Mouse (Mus musculus): ENCODE results near the gene Gdf2. TPM values are rescaled to one million over a fixed set of nuclear protein-coding genes. Genes with fewer than 3 reads are reported as not detected.

Gdf2 gene
- not detected in 2 replicates for polyA plus RNA-seq (2012; rRNA removed)

DNA sequence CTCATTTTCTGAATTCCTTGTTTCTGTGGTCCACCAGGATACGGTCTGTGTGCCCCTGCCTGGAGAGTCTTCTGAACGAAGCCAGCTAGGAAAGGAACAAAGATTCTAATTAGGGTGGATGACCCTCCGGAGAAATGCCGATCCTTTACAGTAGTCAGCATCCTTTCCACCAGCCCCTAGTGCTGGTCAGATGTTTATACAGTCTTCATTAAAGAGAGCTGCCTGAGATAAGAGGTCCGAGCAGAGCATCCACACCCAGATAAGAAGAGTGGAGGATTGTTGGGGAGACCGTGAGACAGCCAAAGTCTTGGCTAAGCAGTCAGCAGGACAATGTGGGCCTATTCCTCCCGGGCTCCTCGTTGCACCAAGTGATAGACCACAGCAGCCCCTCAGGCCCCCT is at the start of gene Gdf2:
TSS of gene Gdf2 (plus strand) at position 301 of the 400 bp plus-strand sequence.
- Histone ChIP-seq H3K4me1 (ENCODE audit: control insufficient read depth, insufficient read depth, low read length) (no peaks in the 10 kb centered on the region), H3K4me3 (ENCODE audit: control insufficient read depth, low read depth, low read length) (no peak within 1 kb of the TSS), H3K36me3 (ENCODE audit: control insufficient read depth, insufficient read depth, low read length) (no peaks in the 10 kb centered on the region), H3K27me3 (ENCODE audit: control insufficient read depth, insufficient read depth, low read length) (no peaks in the 10 kb centered on the region), H3K27ac (ENCODE audit: control insufficient read depth, insufficient read depth, low read depth, low read length) (no peak within 1 kb of the TSS)
- TF ChIP-seq POLR2A (IDR thresholded peaks at IDR 0.05; ENCODE audit: control insufficient read depth, low read depth, low read length) (no peak), CTCF (IDR thresholded peaks at IDR 0.05; ENCODE audit: control insufficient read depth, insufficient read depth, insufficient replicate concordance, low read depth, low read length) (no peak)

DNA sequence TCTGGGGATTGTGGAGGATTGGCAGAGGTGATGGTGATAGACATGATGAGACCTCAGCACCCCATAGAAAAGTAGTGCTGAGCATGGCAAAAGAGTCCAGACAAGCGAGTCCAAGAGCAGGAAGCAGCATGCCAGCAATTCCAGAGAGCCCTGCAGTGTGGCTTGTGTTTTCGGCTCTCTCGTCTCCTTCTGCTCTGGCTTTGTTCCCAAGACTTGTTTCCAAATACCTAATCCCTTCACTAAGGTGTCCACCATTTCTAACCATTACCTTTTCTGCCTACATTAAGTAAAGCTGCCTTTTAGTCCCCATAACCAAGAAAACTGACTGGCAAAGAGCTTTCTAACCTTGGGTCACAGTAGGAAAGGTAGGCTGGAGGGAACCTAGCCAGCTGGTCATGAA is 49.3 kb upstream of the Gdf2 start:
- no peaks in the 10 kb centered on the region for H3K4me1 ChIP-seq (ENCODE audit: control insufficient read depth, insufficient read depth, low read length)
- no peak overlapping the region for H3K27ac ChIP-seq (ENCODE audit: control insufficient read depth, insufficient read depth, low read depth, low read length)
- H3K27me3 ChIP-seq (ENCODE audit: control insufficient read depth, insufficient read depth, low read length) = no peaks in the 10 kb centered on the region
- TF ChIP-seq CTCF (IDR thresholded peaks at IDR 0.05; ENCODE audit: control insufficient read depth, insufficient read depth, insufficient replicate concordance, low read depth, low read length) (no peak), POLR2A (IDR thresholded peaks at IDR 0.05; ENCODE audit: control insufficient read depth, low read depth, low read length) (no peak)
- H3K4me3 ChIP-seq (ENCODE audit: control insufficient read depth, low read depth, low read length) = no peak overlapping the region
- H3K36me3 ChIP-seq (ENCODE audit: control insufficient read depth, insufficient read depth, low read length) = no peaks in the 10 kb centered on the region

DNA sequence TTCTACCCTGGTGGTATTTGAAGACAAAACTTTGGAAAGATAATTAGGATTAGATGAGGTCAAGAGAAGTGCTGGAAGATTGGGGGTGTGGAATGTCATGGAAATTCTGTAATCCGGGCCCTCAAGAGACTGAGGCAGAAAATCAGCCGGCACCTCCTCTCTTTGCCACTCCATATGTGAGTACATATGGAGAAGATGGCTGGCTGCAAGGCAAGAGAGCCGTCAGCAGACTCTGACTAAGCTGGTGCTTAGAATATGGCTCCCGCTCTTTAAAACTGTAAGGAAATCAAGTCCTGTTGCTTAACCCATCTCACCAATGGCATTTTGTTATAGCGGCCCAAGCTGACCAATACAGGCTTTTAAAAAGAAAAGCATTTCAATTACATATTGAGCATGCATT is 45.1 kb upstream of the Gdf2 start:
- Histone ChIP-seq H3K27ac (ENCODE audit: control insufficient read depth, insufficient read depth, low read depth, low read length) (no peak overlapping the region), H3K36me3 (ENCODE audit: control insufficient read depth, insufficient read depth, low read length) (no peaks in the 10 kb centered on the region), H3K4me1 (ENCODE audit: control insufficient read depth, insufficient read depth, low read length) (no peaks in the 10 kb centered on the region), H3K27me3 (ENCODE audit: control insufficient read depth, insufficient read depth, low read length) (no peaks in the 10 kb centered on the region), H3K4me3 (ENCODE audit: control insufficient read depth, low read depth, low read length) (no peak overlapping the region)
- no peak for TF ChIP-seq POLR2A (IDR thresholded peaks at IDR 0.05; ENCODE audit: control insufficient read depth, low read depth, low read length)
- TF ChIP-seq CTCF (IDR thresholded peaks at IDR 0.05; ENCODE audit: control insufficient read depth, insufficient read depth, insufficient replicate concordance, low read depth, low read length) = no peak

DNA sequence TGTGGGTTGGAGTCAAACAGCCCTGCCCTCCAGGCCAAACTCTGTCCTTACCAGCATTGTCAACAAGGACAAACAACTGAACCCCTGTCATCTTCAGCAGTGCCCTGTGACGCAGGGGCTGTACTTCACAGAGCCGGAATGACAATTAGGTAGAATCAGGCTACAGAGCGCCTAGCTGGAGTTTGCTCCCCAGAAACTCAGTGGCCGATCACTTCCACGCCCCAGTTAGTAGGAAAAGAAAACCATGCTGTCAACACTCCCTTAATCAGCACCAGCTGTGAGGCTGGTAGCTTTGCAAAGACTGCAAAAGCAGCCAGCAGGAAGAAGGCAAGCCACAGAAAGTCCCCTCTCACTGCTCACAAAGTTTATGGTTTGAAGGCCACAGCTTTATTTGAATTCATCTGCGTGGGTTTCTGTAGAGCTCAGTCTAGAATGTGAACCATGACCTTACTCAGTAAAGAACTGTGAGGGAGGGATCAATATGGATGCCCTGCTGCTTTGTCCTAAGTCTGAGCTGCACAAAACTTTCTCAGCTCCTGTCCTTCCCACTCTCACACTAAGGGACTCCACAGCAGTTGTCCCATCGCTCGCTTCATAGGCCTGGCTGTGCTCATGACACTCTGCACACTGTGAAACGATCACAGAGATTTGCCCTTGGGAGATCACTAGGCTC is 44.1 kb upstream of the Gdf2 start:
- H3K27ac ChIP-seq (ENCODE audit: control insufficient read depth, insufficient read depth, low read depth, low read length) = no peak overlapping the region
- TF ChIP-seq CTCF (IDR thresholded peaks at IDR 0.05; ENCODE audit: control insufficient read depth, insufficient read depth, insufficient replicate concordance, low read depth, low read length) = no peak
- no peak for TF ChIP-seq POLR2A (IDR thresholded peaks at IDR 0.05; ENCODE audit: control insufficient read depth, low read depth, low read length)
- H3K4me1 ChIP-seq (ENCODE audit: control insufficient read depth, insufficient read depth, low read length) = no peaks in the 10 kb centered on the region
- no peaks in the 10 kb centered on the region for H3K27me3 ChIP-seq (ENCODE audit: control insufficient read depth, insufficient read depth, low read length)
- H3K4me3 ChIP-seq (ENCODE audit: control insufficient read depth, low read depth, low read length) = no peak overlapping the region
- no peaks in the 10 kb centered on the region for H3K36me3 ChIP-seq (ENCODE audit: control insufficient read depth, insufficient read depth, low read length)

DNA sequence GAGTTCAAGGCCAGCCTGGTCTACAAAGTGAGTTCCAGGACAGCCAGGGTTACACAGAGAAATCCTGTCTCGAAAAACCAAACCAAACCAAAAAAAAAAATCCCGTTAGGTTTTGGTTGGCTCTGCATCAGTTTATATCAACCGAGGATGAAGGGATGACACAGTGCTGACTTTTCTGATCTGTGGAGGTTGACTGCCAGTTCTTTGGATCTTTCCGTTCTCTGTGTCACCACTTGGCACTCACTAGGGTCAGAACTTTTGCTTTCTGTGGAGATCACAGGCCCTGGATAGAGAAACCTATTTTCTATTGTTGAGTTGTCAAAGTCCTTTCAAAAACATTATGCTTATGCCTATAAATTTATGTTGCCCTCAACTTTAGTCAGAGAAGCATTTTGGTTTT is 38.1 kb upstream of the Gdf2 start:
- no peak overlapping the region for H3K27ac ChIP-seq (ENCODE audit: control insufficient read depth, insufficient read depth, low read depth, low read length)
- no peak for TF ChIP-seq POLR2A (IDR thresholded peaks at IDR 0.05; ENCODE audit: control insufficient read depth, low read depth, low read length)
- TF ChIP-seq CTCF (IDR thresholded peaks at IDR 0.05; ENCODE audit: control insufficient read depth, insufficient read depth, insufficient replicate concordance, low read depth, low read length) = no peak
- H3K36me3 ChIP-seq (ENCODE audit: control insufficient read depth, insufficient read depth, low read length) = no peaks in the 10 kb centered on the region
- no peaks in the 10 kb centered on the region for H3K27me3 ChIP-seq (ENCODE audit: control insufficient read depth, insufficient read depth, low read length)
- H3K4me1 ChIP-seq (ENCODE audit: control insufficient read depth, insufficient read depth, low read length) = no peaks in the 10 kb centered on the region
- H3K4me3 ChIP-seq (ENCODE audit: control insufficient read depth, low read depth, low read length) = no peak overlapping the region

DNA sequence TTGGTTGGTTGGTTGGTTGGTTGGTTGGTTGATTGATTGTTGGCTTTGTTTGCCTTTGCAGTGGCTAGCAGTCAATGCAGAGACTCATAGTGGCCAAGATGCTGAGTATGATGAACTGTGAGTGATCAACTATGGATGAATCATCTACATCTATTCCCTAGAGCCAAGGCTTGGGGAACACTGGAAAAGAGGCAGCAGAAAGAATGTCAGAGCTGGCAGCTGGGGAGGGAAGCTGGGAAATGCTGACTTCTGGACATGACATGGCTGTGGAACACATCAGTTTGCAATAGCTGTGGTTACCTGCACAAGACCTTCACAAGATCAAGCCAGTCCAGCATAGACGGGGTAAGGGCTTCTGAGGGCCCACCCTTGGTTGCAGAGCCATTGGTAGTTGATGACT is 37.6 kb upstream of the Gdf2 start:
- Histone ChIP-seq H3K4me1 (ENCODE audit: control insufficient read depth, insufficient read depth, low read length) (no peaks in the 10 kb centered on the region), H3K36me3 (ENCODE audit: control insufficient read depth, insufficient read depth, low read length) (no peaks in the 10 kb centered on the region), H3K4me3 (ENCODE audit: control insufficient read depth, low read depth, low read length) (no peak overlapping the region), H3K27me3 (ENCODE audit: control insufficient read depth, insufficient read depth, low read length) (no peaks in the 10 kb centered on the region), H3K27ac (ENCODE audit: control insufficient read depth, insufficient read depth, low read depth, low read length) (no peak overlapping the region)
- TF ChIP-seq CTCF (IDR thresholded peaks at IDR 0.05; ENCODE audit: control insufficient read depth, insufficient read depth, insufficient replicate concordance, low read depth, low read length) (no peak), POLR2A (IDR thresholded peaks at IDR 0.05; ENCODE audit: control insufficient read depth, low read depth, low read length) (no peak)

DNA sequence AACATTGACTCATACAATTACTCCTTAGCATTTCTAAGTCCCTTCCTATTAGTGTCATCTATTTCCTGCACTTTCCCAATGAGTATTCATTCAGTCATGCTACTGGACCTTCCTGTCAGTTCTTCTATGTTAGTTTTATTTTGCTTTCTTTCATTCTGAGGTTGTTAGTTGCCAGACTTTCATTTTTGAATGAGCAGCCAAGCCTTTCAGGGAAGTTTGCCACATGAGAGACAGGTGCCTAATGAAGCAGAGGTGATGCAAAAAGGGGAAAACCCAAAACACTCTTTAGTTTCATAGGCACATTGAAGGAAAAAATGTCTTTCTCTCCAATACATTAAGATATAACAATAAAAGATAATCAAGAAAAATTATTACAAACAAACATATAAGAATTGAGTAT is 36.0 kb upstream of the Gdf2 start:
- Histone ChIP-seq H3K27ac (ENCODE audit: control insufficient read depth, insufficient read depth, low read depth, low read length) (no peak overlapping the region), H3K27me3 (ENCODE audit: control insufficient read depth, insufficient read depth, low read length) (no peaks in the 10 kb centered on the region), H3K36me3 (ENCODE audit: control insufficient read depth, insufficient read depth, low read length) (no peaks in the 10 kb centered on the region), H3K4me1 (ENCODE audit: control insufficient read depth, insufficient read depth, low read length) (no peaks in the 10 kb centered on the region), H3K4me3 (ENCODE audit: control insufficient read depth, low read depth, low read length) (no peak overlapping the region)
- TF ChIP-seq CTCF (IDR thresholded peaks at IDR 0.05; ENCODE audit: control insufficient read depth, insufficient read depth, insufficient replicate concordance, low read depth, low read length) (no peak), POLR2A (IDR thresholded peaks at IDR 0.05; ENCODE audit: control insufficient read depth, low read depth, low read length) (no peak)

Measured in testis, adult 2 months (tissue).